In genomic region chr6:102332144-102332543, GRCm38 (mm10) we compare ENCODE assay signal across 23 mouse cellular contexts.
DNase-seq lines count a peak whose midpoint lies in the region; ATAC-seq and TF ChIP-seq lines count a peak whose summit lies in the region.
"Had no signal": no experiment of that assay in that cellular context is flagged by ENCODE, and none has a peak within 500 bp of the region (broad histone marks: within the 10 kb centered on the region; RNA-seq: fewer than 3 reads in every experiment).

No protein-coding gene starts in this region.

- intact Hi-C loops in left cerebral cortex, postnatal 25 days (cut with DNase I), result loop anchor here (5.0 kb wide), 1 partner anchor 230 kb away; no protein-coding TSS in a partner anchor
- intact Hi-C loops in left cerebral cortex, adult 2 months (cut with DNase I), result no loop called here

- H3K4me3 ChIP-seq in left cerebral cortex, adult 2 months, result no peak overlapping the region
- H3K4me3 ChIP-seq: embryonic facial prominence, embryonic 10.5 days; embryonic facial prominence, embryonic 12.5 days; forebrain, embryonic 13.5 days; forebrain, embryonic 15.5 days had no signal

- no peak for TF ChIP-seq CTCF in left cerebral cortex, adult 2 months (IDR thresholded peaks at IDR 0.05)

- DNase-seq in frontal cortex, postnatal 25 days (ENCODE audit: low spot score in 2 of 2), result no peak
- peak; percentile 4 to 59 for DNase-seq in left cerebral cortex, postnatal 25 days (ENCODE audit: low spot score in 2 of 2)
- no peak for DNase-seq in left cerebral cortex, adult 2 months (ENCODE audit: extremely low spot score in 1 of 2, low spot score in 2 of 2)
- DNase-seq in brain, adult 2 months (ENCODE audit: low read depth, low spot score), result peak; percentile 70
- DNase-seq in cerebellum, postnatal 14 days, result no peak
- DNase-seq: adrenal gland, adult 8-10 months; adrenal gland, postnatal 14 days; adrenal gland, postnatal 36 days; B cell, adult 2 months; cerebellum, adult 11 months; cerebellum, adult 18-20 months; cerebellum, adult 8-10 months; cerebellum, adult 9-11 months; cerebellum, postnatal 25 days; forebrain, postnatal 0 days had no signal

- peak; percentile 93 for ATAC-seq in frontal cortex, adult (ENCODE audit: low TSS enrichment)
- ATAC-seq: activated CD4-positive, CD25-positive, alpha-beta regulatory T cell, adult 4 months; CD4-positive, CD25-positive, alpha-beta regulatory T cell, adult 4 months; forebrain, embryonic 13.5 days; forebrain, embryonic 15.5 days; forebrain, postnatal 0 days; Patski had no signal

- no peak overlapping the region for H3K27ac ChIP-seq in left cerebral cortex, adult 2 months
- H3K27ac ChIP-seq: embryonic facial prominence, embryonic 10.5 days; embryonic facial prominence, embryonic 12.5 days; forebrain, embryonic 13.5 days; forebrain, embryonic 15.5 days had no signal

Comparison
In these comparisons a context has a peak if more than half of its experiments do, and no peak if none do; other contexts are left out.
1. DNase-seq: peak in left cerebral cortex, postnatal 25 days (2 of 2) and brain, adult 2 months (single experiment); none in frontal cortex, postnatal 25 days (0 of 2), left cerebral cortex, adult 2 months (0 of 2) and cerebellum, postnatal 14 days (0 of 2).